Mouse (Mus musculus) heart, adult 2 months (tissue): ENCODE measurements at regions not wholly inside any gene's neighbourhood (a gene's known extent, or its start where the extent isn't known, plus 50 kb on each side); places are given as distances from the start of the nearest gene placed in this dataset.

Experiments
- CTCF ChIP-seq: fragments of 200-600 bp; IDR thresholded peaks from 2 replicates; pipeline ENCODE4 v1.8.1; 2022; ENCODE audit warnings: antibody characterized with exemption, mild to moderate bottlenecking, moderate library complexity
- EP300 ChIP-seq: fragments of 200-500 bp; IDR thresholded peaks from 2 replicates; pipeline ENCODE4 v1.6.1; 2011; ENCODE audit warnings: low read depth, low read length, control low read depth; ENCODE audit not compliant: insufficient read depth
- POLR2A ChIP-seq: fragments of 200-500 bp; IDR thresholded peaks from 2 replicates; pipeline ENCODE4 v1.6.1; 2011; ENCODE audit warnings: mild to moderate bottlenecking, low read depth, low read length, control low read depth; ENCODE audit not compliant: insufficient read depth

DNA sequence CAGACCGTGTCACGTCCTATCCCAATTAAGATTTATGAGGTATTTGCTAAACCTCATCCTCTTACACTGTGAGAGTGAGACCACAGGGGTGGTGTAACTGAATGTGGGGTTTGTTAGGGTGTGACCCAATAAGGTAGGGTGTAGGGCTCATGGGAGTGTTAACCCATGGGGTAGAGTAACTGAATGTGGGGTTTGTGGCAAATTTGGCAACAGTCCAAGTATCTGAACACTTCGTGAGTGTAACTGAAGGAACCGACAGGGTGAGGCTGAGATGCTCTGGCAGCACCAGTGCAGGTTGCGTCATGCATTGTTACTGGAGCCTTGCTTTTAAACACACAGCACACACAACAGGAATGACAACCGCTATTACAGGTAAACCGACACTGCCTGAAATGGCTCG lies 144.1 kb downstream of the Anxa2 start:
- TF ChIP-seq CTCF (no peak), POLR2A (no peak), EP300 (no peak)
